Mouse (Mus musculus) ovary, postnatal 10 days (tissue): Measurements from ENCODE around the gene Polr2c.
"Not testable (repeated sequence)": the region's sequence is repeated elsewhere in the genome, so short reads cannot be mapped to it uniquely, and the experiment has no call there.

Experiments used
- DNase-seq: peaks from one replicate; pipeline ENCODE4 v3.0.0; 2022; ENCODE audit warnings: low spot score

Gene Polr2c

DNA sequence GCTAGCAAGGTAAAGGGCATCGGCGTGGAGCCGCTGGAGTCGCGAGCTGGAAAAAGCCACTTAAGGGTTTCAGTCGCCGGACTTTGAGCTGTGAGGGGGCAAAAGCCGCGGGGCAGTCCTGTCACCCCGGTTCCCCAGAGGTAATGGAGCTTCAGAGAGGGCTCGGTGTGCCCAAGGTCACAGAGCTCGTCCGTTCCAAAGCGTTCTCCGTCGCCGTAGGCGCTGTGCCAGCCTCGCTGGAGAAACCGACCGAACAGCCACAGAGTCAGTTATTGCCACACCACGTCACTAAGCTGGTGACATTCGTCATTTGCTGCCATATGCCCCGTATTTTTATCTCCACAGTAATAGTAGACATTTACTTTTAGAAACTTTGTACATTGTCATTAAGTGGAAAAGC lies 18.6 kb upstream of the Polr2c start:
- no peak for DNase-seq

DNA sequence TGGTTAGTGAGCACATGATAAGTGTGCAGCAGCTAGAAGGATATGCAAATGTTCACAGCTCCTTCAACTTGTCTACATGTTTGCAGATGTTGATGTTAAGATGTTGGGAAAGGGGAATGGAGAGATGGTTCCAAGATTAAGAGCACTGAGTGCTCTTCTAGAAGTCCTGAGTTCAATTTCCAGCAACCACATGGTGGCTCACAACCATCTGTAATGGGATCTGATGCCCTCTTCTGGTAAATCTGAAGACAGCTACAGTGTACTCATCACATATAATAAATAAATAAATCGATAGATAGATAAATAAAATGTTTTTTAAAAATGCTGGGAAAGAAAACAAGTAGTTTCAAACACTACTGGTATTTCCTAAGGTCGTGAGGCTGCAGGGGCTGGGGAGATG lies 16.1 kb upstream of the Polr2c start:
- DNase-seq = no peak

DNA sequence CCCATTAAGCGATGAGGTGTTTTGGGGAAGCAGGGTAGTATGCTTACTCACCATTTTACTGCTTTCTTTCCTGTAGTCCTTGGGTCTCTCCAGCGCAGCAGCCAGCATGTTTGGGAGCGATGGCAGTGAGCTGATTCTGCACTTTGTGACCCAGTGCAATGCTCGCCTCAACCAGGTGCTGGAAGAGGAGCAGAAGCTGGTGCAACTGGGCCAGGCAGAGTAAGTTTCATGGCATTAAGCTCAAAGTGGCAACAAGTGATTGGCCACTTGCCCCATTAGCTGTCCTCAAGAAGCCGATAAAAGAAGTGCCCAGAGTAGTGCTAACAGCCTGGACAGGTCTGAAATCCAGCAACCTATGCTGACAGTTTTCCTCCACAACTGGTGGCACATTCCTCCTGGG lies 7.2 kb upstream of the Polr2c start:
- no peak for DNase-seq

DNA sequence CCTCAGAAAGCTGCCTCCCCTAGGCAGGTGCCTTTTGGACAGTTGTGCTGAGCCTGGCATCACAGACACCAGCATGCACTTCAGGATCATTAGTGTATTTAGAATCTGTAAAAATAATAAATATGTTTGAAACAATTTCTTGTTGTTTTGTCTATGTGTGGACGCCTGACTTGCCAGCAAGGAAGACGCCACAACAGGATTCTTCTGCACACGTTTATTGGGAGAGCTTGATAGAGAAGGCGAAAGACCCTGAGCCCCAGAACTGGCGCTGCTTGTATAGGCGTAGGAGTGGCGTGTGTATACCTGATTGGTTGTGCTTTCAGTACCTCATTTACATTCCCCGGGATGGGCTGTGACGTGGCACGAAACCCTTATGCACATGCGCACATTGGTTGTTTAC lies 2.5 kb upstream of the Polr2c start:
- not testable (repeated sequence) for DNase-seq

DNA sequence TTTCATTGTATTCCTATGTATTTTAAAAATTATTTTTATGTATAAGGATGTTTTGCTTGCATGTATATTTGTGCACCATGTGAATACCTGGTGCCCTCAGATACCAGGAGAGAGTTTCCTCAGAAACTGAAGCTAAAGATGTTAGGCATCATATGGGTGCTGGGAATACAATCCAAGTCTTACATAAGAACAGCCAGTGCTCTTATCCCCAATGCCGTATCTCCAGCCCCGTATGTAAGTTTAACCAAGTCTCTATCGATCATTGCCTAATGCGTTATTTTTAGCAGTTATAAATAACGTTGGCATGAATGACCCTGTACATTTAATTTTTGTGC lies 272 bp upstream of the Polr2c start:
- no peak for DNase-seq

DNA sequence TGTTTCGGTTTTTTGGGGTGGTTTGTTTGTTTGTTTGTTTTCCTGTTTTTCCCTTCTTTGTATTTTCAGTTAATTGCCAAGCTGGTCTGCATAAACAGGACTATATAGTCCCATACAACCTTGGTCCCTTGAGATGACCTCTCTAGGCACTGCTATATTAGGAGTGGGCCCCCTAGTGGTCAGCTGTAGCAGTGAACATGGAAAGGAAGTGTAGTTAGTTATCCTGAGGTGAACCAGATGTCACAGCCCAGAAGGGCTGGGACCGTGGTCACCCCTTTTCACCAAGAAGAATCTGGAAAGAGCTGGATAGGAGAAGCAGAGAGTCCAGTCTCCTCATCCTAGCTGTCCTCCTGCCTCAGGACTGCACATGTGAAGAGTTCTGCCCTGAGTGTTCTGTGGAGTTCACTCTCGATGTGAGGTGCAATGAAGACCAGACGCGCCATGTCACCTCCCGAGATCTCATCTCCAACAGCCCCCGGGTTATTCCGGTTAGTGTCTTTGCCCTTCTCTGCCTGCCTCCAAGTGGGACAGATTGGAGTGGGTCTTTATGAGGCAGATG lies 4.2 kb downstream of the Polr2c start:
- DNase-seq = no peak

DNA sequence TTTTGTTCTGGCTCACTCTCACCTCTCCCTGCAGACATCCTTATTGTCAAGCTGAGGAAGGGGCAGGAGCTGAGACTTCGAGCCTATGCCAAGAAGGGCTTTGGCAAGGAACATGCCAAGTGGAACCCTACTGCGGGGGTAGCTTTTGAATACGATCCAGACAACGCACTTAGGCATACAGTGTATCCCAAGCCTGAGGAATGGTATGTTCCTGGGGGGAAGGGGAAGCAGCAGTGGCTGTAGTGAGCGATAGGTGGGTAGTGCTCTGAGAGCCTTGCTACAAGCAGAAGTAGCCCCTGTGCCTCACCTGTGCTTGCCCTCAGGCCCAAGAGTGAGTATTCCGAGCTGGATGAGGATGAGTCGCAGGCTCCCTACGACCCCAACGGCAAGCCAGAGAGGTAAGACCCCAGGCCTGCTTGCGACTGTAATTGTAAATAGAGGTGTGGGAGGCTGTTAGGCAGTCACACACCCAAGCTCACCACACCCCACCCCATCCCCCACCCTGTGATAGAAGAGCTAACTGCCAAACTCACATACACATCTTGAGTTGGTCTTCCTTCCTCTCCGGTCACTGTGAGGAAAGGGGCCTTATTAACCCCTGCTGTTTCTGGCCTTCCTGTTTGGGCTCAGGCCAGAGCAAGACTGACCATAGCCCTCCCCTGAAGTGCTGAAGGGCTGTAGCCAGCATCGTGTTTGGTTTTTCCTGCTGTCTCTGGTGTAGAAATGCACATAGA lies 5.4 kb downstream of the Polr2c start:
- DNase-seq = no peak

DNA sequence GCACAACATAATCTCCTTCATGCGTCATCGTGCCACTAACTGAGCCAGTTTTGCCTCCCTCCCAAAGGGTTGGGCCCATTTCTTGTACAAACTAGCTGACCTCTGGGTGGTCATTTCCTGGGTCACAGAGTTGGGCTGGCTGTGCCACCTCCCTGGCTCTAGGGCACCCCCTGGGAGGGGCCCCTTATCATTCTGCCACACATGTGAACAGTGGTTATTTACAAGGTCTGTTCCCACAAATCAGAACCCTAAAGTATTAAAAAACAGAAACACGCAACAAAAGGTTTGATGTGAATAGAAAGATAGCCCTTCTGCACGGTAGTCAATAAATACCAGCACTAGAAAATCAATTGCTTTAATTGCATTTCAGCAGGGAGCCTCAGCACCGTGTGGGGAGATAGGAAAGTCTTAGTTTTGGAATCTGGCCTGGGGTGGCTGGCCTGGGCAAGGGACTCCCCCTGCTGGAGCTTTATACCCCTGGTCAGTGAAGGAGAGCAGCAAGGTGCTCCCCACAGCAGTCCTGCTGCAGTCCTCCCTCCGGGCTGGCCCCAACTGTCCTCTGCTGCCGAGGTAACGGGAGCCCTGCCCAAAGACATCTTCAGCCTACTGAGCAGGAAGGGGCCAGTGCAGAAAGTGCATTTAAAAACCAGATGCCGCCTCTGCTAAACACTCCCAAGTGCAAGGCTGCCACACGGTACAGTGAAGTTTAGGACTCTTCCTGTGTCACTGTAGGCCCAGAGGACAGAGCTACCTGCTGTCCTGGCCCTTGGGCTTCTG lies 6.8 kb downstream of the Polr2c start:
- DNase-seq = no peak

DNA sequence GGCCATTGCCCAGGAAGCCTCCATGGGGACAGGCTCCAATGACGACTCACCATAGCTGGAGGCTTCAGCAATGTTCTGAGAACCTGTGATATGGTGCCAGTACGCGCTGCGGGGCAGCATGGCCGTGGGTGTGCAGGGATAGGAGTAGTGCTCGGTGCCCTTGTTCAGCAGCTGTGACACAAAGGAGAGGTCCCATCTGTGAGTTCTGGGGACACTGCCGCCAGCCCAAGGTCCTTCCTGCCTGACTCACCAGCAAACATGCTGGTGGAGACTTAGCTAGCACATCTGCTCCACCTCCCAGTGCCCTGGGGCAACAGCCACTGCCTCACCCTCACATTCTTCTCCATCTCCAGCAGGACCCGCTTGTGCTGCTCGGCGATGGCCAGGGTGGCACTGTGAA lies 8.0 kb downstream of the Polr2c start:
- no peak for DNase-seq

DNA sequence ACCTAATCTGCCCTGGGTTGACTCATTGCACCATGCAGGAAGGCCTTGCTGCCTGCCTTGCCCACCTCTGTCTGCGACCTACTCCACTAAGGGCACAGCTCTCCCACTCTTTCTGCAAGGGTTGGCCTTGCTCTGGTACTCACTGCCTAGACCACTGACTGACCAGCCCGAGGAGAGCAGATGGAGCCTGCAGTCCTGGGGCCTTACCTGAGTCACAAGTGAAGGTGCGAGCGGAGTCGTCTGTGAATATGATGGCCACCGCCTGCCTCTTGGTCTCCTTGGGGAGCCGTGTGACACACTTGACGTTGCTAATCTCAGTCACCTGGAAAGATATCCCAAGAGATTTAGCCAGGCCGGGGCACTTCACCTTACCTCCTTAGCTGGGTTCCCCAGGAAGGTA lies 9.7 kb downstream of the Polr2c start:
- no peak for DNase-seq

DNA sequence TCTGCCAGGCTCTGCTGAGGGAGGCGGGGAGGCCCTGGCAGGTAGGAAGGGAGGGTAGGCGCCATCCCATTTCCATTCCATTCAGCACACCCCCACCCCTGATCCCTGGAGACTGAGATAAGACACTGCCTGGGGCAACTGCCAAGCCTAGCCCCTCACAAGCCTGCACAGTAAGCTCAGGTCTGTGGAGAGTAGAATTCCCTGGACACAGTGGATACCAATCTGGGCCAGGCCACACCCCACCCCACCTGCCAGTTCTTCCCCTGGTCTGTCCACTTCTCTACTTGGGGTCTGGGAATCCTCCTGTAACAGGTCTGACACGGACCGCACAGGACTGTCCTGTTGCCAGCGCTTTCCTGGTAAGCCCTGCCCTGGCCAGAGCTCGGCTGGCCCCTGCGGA lies 11.9 kb downstream of the Polr2c start:
- no peak for DNase-seq

DNA sequence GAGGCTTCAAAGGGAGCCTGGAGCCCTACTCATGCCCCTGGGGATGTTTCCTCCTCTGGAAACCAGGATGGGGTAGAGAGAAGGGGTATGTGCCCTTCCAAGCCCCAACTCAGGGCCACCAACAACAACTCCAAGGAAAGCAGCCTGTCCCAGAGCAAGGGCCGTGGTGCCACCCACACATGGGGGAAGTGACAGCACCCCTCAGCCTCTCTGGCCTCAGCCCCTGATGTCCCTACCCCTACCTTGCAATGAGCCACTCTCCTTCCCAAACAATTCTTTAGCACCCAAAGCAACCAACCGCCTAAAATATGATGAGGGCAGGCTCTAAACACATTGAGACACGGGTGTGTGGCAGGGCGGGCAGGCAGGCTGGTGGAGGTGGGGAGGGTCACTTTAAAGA lies 12.8 kb downstream of the Polr2c start:
- DNase-seq = no peak

DNA sequence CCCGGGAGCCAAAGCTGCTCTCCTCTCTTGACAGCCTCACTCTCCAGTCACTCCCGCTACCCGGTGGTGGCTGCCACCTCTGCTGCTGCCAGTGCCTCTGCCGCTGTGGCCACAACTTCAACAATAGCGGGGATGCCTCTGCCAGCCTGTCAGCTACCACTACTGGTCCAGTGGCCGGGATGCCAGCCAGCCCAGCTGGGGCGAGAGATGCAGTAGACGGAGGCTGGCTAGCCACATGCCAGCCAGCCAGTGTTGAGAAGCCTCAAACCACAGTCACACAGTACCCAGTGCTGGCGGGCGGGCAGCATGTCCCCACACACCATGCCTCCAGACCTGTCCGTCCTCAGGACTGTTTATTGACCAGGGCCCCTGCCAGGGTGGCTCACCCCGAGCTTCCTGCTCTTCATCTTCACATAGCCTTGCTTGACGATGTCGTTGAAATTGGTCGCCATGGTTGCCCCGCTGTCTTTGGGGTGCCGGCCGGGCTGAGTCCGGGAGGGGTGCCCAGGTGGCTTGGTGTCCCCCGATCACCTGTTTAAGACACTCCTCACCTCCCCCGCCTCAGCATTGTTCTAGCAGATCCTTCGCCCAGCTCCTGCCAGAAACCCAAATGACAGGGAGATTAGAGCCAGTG lies 13.3 kb downstream of the Polr2c start:
- DNase-seq = peak; percentile 16

DNA sequence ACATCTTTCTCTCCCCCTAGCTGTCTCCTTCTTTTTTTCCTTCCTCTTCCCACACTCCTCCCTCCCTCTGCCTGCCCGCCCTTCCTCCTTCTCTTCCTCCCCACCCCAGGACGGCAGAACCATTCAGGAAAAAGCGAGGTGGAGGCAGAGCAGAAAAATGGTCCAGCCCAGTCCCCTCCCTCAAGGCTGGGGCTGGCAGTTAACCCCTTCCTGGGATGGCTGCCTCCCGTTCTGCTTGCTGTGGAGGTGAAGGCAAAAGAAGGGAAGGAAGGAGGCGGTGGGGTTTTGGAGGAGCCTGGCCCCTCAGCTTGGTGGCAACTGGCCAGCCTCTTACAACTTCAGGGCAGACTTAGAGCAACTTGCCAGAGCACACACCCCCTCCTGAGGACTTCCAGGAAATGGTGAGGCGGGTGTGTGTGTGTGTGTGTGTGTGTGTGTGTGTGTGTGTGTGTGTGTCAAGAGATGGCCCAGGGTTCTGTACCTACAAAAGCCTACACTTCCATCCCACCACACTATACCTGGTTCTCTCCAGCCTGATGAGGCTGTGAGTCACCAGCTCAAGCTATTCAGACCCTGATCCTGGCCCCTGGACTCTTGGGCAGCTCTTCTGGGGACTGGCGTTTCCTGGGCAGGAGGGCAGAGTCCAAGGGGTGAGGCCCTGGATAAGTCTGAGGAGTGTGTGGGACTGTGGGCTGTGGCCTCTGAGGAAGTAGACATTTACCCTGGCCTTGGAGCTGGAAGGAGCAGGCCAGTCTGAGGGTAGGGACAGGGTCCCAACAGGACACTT lies 14.1 kb downstream of the Polr2c start:
- DNase-seq = peak; percentile 37

DNA sequence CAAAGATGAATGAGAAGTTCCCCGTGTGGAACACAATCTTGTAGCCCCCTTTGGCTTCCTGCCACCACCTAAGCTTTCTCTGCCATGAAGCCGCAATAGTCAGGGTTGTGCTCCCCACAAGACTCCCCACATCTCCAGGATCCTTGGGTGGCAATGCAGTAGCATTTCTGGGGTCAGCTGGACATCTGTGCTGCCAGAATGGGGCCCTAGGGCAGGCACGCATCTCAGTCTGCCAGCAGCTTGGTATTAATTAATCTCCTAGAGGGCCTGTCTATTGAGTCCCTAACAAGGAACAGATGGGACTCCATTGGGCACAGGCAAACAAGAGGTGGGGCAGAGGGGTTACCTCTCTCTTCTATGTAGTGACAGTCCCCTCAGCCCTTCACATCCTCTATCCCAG lies 14.9 kb downstream of the Polr2c start:
- no peak for DNase-seq

DNA sequence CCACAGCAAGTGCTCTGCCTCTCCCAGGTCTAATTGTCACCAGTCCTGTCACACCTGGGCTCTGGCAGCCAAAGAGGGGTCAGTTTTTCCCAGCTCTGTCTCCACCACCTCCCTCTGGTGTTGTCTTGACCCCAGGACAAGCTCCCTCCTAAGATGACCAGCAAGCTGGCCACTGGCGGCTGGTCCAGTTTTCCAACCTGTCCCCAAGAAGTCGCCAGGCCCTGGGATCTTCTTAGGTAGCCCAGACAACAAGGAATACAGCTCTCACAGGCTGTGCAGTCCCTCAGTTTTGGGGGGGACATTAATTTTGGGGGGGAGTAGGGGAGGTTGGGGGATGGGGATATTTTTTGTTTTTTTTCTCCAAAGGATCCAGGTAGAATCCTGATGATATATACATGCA lies 15.3 kb downstream of the Polr2c start:
- no peak for DNase-seq

DNA sequence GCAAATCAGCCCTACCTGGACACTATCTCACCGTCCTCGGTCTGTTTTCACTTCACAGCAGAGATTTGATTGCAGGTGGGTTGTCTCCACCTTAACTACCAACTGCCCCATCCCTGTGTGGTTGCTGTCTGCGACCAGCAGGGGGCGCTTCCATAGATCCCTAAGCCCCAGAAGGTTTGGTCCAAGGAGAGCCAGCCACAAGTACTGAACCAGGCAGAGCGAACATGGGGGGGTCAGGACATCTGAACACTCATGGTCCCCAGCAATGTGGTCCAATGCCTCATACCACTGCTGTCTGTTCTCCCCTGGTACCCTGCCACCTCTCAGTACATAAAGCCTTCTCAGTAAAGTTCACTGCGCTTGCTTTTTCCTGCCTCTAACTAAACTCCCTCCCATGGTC lies 17.1 kb downstream of the Polr2c start:
- DNase-seq = no peak

DNA sequence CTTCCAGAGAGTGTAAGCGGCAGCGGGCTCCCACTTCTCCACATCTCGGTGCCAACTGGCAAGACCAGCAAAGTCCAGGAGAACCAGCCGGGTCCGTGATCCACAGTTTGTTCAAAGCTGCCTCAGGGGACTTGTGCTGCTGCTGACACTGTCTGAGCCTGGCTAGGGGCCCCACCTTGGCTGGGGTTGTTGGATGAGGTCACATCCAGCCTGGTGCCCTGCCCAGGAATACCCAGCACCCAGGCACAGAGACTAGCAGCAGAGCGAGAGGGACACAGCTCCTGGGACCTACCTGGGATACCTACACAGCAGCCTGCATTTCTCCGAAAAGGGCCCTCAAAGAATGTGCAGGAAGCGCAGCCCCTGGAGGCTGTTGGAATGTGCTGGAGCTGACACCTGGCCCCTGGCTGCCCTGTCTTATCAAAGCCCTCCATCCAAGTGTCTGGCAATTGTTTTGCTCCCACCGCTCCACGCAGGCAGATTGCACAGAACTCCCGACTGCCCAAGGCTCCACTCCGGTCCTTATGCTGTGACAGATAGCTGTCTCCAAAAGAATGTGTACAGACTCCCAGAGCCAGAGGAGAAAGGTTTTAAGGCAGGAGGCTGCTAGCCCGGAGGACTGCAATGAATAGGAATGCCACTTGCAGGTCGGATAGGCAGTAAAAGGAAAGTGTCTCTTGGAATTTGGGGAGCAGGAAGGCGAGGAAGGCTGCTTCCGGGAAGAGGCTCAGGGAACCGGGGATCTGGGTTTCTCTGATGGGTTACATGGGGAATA lies 18.0 kb downstream of the Polr2c start:
- no peak for DNase-seq

DNA sequence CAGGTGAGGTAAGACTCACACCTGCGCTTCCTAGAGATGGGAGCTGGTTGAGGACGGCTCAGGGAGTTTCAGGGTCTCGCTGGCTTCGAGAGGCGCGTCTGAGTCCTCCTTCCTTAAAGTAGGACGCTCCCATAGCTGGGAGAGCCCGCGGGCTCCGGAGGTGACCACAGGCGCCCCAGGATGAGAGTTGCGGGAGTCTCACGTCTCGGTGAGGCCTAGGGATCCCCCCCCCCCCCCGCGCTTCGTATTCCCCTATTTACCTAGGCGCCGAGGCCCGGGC lies 18.6 kb downstream of the Polr2c start:
- no peak for DNase-seq

DNA sequence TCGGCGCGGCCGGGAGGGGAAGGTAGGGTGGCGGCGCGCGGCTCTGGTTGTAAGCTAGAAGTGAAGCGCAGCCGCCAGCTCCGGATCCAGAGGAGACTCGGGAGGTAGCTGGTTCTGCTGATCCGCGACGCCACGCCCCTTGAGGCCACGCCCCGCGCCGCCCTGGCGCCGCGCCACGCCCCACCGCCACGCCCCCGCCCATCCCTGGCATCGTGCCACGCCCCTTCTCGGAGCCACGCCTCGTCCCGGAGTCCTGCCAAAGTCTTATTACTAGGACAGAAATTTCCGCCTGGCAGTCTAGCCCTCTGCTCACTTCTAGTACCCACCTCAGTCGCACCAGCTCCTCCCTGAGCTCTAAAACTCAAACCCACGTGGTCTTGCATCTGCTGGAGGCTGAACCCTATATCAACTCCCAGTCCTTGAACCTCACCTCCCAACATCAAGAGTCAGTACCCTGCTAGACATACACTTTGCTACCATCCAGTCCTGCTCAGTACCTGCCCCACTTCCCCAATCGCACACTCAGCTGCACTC lies 19.0 kb downstream of the Polr2c start, which contains the start of gene Dok4:
Dok4 (minus strand) TSS at position 134 of the 534 bp plus-strand sequence.
- DNase-seq = peak; percentile 88

DNA sequence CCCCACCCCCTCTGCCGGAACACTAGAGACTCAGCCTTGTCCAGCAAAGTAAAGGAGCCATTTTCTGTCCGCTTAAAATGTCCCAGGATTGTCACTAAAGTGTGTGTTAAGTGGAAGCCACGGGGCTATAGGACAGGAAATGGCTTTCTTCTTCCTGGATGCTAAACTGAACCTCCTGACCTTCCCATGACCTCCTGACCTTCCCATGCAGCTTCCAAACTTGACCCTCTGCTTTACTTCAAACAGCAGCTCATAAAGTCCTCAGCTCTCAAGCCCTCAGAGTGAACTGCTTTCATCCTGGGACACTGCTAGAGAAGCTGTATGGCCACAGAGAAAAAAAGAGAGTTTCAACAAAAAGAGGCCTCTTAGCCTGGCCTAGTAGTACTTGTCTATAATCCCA lies 19.6 kb downstream of the Polr2c start:
- no peak for DNase-seq
